Mouse (Mus musculus) left cerebral cortex, adult 8-10 months (tissue): ENCODE results near the gene Slc35e1. TPM values are rescaled to one million over a fixed set of nuclear protein-coding genes. Genes with fewer than 3 reads are reported as not detected.

Experiments
- DNase-seq, 2 experiments: peaks; one replicate each; pipeline ENCODE4 v3.0.0; 2022; ENCODE audit warnings: low spot score in 2 of 2
- total RNA-seq, 4 experiments: library from RNA; stranded (reverse); gene quantifications; 2 replicates each; pipeline ENCODE4 v1.2.4; 2022

Slc35e1 gene
- 10 to 100 TPM; 51.8 to 54.0 (median 52.8) TPM for total RNA-seq

DNA sequence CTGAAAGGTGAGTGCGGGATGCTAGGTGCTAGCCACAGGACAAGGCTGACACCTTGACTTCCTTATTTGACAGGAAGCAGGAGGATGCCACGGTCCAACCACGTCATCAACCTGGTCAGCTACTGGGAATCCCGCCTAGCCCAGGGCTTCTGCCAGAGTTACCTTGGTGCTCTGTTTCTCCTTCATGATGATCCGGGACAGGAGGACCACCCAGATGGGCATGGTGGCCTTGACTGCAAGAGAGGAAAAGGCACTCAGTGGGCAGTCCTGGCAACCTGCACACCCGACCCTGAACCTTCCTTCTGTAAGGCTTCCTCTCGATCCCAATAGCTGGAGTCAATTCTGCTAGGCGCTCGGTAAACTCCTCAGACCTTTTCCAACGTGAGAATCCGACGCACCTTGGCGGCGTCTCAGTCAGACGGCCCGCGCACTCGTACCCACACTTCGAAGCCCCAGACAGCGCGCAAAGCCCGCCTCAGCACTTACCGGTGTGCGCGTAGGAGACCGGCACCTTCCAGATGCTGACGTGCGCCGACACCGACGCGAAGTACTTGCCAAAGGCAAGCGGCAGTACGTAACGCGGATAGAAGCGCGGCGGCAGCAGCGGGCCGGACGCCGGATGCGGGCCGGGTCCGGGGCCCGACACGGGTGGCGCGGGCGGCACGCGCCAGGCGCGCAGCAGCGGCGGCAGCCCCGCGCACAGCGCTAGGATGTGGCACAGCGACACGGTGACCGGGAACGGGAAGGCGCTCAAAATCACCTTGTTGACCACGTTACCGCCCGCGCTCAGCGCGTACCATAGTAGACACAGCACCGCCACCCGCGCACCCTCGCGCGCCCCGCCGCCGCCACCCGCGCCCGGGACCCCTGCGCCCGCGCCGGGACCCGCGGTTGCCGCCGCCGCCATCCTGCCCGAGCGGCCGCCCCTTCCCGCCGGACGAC is at the start of gene Slc35e1:
TSS of gene Slc35e1 (minus strand) at position 935 of the 942 bp plus-strand sequence.
- DNase-seq, result peak in 1 of 2 experiments; percentile 42

DNA sequence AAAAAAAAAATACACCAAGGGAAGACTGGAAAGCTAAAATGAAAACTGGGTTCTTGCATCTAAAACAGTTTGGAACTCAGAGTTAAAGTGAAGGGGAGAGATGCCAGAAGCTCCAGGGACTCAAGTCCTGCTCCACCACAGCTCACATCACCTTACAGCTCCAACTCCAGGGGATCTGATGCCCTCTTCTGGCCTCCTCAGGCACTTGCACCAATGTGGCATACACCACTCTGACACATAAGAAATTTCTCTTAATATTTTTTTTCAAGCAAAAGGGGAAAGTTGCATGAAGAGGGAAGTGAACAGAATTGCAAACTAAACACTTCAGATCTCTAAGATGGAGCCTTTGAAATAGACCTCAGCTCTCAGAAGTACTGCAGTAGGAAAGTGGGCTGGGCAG is 46.8 kb upstream of the Slc35e1 start:
- DNase-seq, result no peak

DNA sequence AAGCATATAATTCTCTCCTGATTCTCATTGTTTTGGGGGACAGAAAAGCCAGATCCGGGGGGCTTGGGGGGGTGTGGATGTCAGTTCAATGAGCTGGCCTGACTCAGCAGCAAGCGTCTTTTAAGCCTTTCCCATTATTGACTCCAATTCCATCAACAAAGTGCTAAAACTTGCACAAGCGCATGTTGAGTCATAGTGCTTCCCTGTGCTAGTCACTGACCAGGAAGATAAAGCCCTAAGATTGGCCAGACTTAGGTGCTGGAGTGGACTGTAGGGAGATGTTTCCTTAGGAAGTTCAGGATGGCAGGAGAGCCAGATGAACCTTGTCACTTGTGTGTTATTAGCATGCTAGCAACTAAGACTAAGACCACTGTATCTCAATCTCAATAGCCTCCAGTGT is 42.5 kb upstream of the Slc35e1 start:
- DNase-seq, result no peak

DNA sequence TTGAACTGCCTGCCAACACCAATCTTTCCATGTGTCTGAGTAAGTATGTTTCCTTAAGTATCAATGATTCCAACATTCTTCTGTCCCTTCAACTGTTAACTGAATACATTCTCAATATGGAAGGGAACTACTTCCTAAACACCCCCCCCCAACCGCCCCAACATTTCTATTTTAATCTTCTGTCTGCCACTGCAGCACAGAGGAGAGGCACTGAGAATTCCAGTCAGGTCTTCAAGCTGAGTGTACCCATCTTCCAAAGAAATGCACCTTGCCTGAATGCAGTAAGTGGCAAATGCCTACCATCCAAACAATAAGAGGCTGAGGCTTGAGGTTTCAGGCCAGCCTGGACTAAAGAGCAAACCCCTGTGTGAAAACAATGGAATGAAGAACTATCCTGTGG is 39.7 kb upstream of the Slc35e1 start:
- DNase-seq, result no peak

DNA sequence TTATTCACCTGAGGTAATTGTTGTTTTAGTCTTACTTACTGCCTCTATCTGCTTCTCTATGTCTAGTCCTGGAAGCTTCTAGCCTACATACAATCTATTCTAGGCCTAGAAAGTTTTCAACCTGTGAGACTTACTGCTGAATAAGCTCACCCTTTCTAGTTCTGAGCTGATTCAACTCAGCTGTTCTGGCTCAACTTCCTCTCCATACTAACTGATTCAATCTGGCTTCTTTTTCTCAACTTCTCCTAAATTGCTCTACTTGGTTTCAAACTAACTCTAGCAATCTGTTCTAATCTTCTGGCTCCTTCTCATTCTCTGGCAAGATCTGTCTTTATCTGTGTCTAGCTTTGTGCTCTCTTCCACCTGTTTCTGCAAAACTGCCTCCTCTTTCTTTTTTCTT is 29.5 kb upstream of the Slc35e1 start:
- no peak for DNase-seq

DNA sequence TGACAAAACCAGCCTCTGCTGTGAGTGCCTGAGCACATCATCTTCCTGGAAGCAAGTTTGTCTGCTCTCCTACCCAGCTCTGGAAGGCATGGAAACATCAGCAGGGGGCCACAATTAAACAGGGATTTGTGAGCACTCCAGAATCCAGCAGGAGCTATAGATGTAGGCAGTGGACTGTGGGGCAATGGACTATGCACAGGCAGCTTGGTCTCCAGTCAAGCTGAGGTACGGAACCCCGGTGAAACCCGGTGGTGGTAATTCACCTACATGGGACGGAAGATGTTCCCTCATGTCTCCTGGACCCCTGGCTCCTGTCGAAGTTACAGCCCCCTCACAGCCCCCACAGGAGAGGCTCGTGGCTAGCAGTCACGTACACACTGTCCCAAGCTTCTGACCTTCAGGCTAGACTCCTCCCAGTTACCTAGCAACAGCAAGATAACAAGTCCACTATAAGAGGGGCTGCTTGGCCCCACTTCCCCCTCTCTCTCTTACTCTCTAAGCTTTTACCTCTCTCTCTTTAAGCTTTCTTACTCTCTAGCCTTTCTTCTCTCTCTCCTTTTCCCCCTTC is 25.1 kb upstream of the Slc35e1 start:
- DNase-seq, result no peak

DNA sequence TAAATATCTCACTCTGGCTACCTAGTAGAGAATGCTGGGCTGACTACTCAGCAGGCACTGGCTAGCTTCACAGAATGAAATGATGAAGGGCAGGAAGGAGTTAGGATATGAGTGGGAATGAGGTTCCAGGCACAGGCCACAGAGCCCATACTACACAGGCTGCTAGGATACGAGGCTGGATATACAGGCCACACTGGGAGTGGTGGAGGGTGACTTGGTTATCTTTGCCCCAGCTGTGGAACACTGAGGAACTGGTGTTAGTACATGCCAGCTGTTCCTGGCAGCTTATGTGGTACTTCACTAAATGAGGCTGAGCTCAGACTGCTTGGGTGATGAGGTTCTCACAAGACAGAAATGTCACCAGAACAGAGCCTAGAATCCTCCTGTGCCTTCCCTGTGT is 20.7 kb upstream of the Slc35e1 start:
- DNase-seq, result no peak

DNA sequence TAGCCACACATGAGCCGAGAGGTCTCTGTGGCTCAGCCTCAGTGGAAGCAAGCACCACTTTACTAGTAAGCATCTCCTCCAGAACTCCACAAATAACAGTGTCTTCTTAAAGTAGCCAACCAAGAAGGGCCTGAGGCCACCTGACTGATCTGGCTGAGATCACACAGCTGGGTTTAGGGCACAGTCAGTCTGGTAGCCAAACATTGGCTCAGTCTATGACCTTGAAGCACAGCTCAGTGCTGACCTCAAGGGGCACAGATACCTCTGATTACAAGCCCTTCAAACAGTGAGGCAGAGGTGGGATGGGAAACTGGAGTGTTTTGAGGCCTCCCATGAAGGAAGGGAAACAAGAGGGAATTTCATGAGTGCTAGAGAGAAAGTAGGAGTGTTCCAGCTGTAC is 20.2 kb upstream of the Slc35e1 start:
- DNase-seq, result no peak

DNA sequence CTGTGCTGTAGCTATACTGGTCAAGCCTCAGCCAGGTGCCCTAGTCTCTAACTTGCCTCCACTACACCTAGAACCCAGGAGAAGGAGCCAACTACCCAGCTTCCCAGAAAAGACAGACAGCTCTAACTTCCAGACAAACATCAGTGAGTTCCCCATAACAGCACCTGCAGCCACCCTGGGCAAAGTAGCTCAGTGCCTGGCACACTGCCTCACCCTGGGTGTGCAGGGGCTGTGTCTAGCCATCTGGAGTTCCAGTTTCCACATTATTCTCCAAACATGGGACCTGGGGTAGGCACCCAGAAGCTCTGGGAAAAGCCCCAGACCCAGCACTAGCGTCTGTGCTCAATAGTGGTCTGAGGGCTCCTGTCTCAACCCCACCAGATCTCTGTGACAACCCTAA is 15.1 kb upstream of the Slc35e1 start:
- DNase-seq, result no peak

DNA sequence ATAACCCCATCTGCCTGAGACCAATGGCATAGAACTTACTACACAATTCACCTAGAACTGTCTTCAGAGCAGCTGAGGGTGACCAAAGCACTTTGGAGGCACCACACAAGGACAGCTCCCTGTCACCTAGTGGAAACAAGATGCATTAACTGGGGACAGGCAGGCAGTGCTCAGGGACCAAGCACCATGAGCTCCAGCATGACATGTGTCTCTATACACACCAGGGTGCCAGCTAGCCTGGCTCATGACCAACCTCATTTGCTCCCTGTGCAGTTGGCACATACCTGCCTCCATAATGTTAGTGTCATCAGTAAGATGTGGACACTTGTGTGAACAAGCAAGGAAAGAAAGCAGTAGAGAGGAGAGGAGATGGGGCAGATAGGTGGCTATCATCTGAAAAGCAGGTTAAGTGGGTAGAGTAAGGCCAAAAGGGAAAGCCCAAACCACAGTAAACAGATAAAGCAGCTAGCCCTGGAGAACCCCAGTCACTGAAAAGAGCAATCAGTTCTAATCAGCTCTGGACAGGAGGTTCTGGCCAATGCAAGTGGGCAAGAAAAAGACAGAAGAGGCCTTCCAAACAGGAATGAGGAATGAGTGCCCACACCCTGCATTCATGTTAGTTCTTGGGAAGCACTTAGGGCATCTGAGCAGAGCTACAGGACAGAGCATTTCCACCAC is 12.4 kb upstream of the Slc35e1 start:
- DNase-seq, result no peak

DNA sequence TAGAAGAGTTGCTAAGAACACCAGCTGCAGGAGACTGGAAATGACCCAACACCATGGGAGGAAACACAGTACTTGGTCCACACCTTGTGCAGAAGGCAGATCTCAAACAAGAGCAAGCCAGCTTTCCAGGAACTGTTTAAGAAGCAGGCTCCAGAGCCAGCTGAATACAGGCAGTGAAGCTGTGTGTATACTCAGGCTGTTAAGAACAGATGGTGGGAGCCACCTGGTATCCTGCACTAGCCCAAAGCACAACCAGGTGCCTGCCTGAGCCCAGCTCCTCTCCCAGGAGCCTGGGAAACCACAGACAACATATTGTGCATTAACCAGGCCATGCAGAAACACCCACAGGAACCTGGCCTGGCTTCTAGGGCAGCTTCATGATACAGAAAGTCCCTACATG is 11.7 kb upstream of the Slc35e1 start:
- DNase-seq, result peak in 1 of 2 experiments; percentile 78

DNA sequence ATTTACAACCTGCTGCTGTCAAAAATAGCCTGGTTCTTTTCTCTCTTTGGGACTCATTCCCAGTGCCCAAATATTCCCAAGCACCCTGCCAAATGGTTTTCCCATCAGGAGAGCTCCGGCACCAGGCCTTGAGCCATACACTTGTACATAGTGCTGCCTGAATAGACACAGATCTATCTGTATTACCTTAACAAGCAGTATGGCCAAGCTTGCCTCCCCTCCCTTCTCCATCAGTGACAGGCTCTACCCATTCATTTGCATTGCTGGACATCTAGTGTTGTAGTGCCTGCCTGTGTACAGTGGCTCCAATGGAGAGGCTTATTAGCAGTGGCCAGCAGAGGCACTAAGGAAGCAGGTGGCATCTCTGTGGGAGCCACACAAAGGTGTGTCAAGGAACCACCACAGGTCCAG is 8.1 kb upstream of the Slc35e1 start:
- no peak for DNase-seq

DNA sequence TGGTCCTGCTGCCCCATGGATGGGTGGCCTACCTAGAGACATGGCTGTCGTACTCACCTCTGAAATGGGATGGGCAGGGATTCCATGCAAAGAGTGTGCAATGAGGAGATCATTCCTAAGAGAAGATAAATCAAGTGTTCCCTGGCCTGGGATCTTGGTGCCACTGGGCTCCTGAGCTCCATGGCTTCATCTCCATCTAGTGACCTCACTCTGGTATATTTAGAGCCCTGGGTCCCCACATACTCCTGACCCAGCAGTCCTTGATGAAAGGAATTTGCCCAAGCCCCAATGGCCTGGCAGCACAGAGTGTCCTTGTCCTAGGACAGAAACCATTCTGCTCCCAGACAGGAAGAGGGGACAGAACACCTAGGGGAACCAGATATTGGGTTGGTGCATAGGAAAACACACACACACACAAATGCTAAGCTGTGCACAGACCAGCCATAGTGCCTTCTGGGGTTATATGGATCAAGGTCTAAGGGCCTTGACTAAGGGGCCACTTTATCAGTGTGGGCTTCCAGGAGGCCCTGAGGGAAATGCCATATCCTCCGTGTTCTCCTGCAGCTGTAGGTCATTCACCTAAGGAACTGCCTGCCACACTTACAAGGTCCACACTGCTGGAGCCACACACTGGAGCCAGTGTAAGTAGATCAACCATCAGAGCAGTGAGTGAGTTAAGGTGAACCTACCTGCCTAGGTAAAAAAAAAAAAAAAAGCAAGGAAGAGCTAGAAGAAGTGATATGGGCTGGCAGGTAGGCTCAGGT is 7.3 kb upstream of the Slc35e1 start:
- DNase-seq, result no peak

DNA sequence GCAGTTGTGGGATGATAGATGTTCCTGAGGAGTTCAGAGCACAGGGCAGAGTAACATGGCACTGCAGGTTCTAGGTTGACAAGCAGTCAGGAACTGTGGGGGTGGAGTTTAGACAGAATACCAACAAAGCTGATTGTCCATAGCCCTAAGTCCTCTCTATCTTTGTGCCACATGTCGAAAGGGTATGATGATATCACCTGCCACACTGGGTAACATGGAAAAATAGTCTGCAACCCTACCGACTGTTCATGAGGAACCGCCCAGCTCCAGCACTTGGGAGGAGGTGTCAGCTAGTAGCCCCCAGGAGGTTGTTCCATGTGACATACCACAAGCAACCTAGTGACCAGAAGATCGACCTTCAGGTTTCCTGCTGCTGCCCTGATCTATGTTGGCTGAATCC is 6.1 kb upstream of the Slc35e1 start:
- no peak for DNase-seq

DNA sequence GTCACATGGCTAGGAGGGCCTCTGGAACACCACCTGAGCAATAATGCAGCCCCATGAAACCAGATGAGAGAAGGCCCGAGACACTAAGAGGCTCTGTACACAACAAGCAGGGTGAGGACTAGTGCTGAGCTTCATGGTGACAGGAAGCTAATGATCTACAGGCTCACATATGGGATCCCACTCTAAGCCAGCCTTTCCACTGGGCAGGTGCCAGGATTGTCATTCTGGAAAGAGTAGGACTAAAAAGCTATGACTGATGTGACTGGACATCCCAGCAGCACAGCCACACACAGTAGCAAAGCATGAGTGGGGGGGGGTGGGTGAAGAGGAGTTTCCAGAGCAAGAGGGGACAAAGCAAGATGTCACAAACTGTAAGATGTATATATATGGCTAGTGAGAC is 5.5 kb upstream of the Slc35e1 start:
- DNase-seq, result no peak

DNA sequence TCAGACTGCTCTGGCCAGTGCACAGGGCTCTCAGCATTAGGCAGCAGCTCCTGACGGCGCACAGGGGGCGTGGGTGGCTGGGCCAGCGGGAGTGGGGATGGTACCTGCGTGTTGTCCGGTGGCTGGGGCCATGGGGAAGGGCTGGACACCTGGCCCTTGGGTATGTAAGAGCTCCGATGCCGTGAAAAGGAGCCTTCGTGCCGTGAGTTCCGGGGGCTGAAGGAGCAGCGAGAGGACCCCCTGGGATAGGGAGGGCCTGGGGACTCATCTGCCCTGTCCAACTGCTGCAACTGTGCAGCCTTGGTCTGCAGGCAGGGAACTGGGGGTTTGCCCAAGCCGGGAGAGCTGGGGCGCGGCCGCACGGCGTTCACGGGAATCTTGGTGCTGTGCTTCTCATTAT is 3.8 kb upstream of the Slc35e1 start:
- no peak for DNase-seq

DNA sequence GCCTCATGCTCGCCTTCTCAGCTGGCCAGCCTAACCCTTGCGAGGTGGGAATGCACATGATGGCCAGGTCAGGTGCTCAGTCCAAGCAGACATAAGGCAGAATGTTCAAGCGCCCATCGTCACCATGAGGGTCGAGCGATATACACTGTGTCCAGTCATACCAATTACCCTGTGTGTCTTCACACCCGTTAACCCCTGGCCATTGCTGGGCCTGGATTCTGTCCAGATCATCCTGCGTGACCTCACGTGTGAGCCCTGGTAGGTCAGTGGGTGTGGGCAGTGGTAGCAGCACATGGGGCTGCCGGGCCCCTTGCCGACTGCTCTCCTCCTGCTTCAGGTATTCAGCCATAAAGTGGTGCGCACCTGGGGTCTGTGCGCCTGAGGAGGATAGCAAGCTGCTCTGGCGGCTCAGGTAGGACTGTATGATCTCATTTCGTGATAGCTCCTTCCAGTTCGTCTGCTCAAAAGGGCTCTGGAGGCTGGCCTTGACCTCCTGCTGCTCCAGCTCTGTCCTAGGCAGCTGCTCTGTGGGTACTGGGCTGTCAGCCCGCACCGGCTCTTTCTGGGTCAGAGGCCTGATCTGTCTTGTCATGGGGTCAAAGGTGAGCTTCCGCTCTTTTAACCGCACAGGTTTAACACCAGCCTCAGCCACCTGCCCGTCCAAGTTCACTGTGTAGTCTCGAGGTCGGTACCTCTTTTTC is 3.1 kb upstream of the Slc35e1 start:
- no peak for DNase-seq

DNA sequence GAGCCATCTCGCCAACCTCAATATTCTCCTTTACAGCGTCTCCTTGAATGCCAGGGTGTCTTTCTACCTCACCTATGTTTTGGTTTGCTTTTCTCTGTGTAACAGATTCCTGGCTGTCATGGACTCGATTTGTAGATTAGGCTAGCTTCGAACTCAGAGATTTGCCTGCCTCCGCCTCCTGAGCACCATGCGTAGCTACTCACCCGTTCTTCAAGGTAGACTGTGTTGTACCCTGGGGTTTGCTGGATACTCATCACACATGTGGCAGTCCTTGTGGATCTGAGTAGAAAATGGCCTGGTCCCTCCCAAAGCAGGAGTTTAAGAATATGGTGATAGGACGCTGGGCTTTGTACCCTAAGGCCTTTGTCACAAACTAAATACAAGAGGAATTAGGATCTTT is 967 bp upstream of the Slc35e1 start:
- DNase-seq, result no peak

DNA sequence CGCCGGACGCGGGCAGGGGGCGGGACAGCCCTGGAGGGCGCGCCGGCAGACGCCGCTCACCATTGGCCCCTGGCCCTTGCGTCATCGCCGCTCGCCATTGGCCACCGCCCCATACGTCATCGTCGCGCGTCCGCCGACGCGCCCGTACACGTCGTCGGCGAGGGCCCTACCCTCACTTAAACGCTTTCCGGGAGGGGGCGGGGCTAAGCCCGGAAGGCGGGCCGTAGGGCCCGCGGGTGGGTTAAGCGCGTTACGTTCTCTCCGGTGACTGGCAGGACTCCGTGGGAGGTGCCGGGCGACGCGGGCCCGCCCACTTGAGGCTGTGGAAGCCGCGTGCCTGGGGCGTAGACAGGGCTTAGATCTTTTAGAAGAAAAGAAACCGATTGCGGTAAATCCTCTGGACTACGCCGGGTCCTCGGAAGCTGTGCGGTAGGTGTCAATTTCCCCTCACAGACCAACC is 238 bp upstream of the Slc35e1 start:
- peak; percentile 98 to 99 for DNase-seq

DNA sequence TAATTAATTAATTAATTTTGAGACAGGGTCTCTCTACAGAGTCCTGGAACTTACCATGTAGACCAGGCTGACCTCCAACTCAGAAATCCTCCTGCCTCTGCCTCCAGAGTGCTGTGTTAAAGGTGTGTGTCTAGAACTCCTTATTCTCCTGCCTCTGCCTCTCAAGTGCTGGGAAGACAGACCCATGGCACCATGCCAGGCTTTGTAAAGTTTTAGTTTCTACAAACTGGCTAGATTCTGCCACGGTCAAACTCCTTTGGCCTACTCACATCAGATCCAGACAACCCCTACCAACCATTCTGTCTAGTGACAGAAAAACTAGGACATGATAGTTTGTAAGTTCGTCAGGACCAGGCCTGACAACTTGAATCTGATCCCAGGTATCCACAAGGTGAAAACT is 1.4 kb downstream of the Slc35e1 start:
- no peak for DNase-seq

DNA sequence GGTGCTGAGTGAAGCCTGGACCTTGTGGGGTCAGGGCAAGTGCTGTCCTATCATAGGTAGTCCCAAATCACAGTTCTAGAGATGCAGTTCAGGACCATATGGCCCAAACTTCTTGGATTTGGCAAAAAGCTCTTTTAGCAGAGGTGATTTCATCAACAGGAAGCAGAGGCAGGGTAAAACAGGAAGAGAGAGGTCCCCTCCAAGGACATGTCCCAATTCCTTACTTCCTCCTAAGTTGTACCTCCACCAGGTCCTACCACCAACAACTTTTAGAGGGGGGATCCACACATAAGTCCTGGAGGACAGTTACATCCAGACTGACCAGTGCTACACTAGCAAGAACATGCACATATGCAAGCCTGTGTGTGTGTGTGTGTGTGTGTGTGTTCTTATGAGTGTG is 5.4 kb downstream of the Slc35e1 start:
- DNase-seq, result no peak
